Mouse (Mus musculus): ENCODE measurements at regions not wholly inside any gene's neighbourhood (a gene's known extent, or its start where the extent isn't known, plus 50 kb on each side); places are given as distances from the start of the nearest gene placed in this dataset.

- TF ChIP-seq EP300 (IDR thresholded peaks at IDR 0.05; ENCODE audit: insufficient read depth, low read depth, low read length) (no peak), CTCF (IDR thresholded peaks at IDR 0.05) (no peak)
These were observed 348.4 kb upstream of the Adamts5 start for GRCm38 (mm10) chr16:86250021-86250420.

All from heart, adult 2 months (tissue).